Mouse (Mus musculus) liver, embryonic 18 days (tissue): ENCODE measurements around the gene Fam120a. TPM values are rescaled to one million over a fixed set of nuclear protein-coding genes. Genes with fewer than 3 reads are reported as not detected.

Experiments
- polyA plus RNA-seq: library from polyadenylated mRNA; depleted of rRNA; stranded (reverse); fragments of >200 nt; gene quantifications from 2 replicates; pipeline ENCODE4 v1.2.3, GENCODE M21; 2012; rRNA removed

Gene Fam120a
- polyA plus RNA-seq: 29.0 and 33.1 TPM in 2 replicates

DNA sequence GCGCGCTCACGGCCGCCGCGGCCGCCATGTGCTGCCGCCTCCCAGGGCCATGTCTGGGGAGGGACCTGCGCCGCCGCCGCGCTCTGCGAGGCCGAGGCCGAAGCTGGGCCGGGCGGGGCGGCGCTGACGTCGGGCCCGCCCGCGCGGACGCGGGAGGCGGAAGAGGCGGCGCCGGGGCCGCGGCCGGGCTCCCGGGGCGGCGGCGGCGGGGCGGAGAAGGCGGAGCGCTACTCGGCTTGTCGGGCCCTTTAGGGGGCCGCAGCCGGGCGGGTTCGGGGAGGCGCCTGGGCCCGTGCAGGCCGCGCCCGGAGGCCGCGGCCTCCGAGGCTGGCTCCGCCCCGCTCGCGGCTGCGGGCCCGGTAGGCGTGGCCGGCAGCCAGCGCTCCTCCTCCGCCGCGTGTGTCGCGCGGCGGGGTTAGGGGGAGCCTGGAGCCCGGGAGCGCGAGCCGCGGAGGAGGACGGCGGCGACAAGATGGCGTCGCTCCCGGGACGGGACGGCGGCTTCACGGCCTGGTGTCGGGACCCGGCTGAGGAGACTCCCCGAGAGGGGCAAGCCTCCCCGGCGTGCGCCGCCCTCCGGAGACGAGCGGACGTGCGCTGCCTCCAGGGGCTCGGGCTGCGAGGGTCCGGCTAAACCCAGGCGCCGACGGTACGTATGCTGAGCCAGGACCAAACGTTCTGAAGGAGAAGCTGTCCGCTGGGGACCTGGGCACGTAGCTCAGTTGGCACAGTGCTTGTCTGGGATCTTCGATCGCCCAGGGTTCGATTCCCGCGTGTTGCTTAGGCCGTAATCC, at the start of gene Fam120a:
Gene Fam120a, minus strand, starts transcription at position 62 of the 794 bp plus-strand sequence.

GRCm38 (mm10) chr13:48870771-48871731, 96.8 kb downstream of the Fam120a start, which contains the start of gene Phf2:
Gene Phf2 (minus strand): TSS chr13:48871119.

Other genes with a start within 250 kb of the Fam120a start
- gene Phf2, start 96.9 kb downstream of the Fam120a start, polyA plus RNA-seq: 2.9 and 3.8 TPM in 2 replicates
- gene Wnk2, start 180.0 kb upstream of the Fam120a start, polyA plus RNA-seq: 0.22 and 0.30 TPM in 2 replicates
- 84.2 and 87.1 TPM in 2 replicates for gene Ninj1, start 219.5 kb upstream of the Fam120a start, polyA plus RNA-seq
- 18.8 and 20.4 TPM in 2 replicates for gene Card19, start 248.0 kb upstream of the Fam120a start, polyA plus RNA-seq